Mouse (Mus musculus) midbrain, embryonic 10.5 days (tissue): Measurements from ENCODE around the gene Psma7. TPM values are rescaled to one million over a fixed set of nuclear protein-coding genes. Genes with fewer than 3 reads are reported as not detected.

Experiments
- DNase-seq: peaks from one replicate; pipeline ENCODE4 v3.0.0-alpha.2; 2017; ENCODE audit warnings: low spot score
- H3K27ac ChIP-seq: fragments of 300-500 bp; sonication (generic); replicated peaks from 2 replicates; pipeline ENCODE4 v1.5.1; 2016; ENCODE audit warnings: mild to moderate bottlenecking
- H3K27me3 ChIP-seq: fragments of 300-500 bp; sonication (generic); 2 replicates; pipeline ENCODE4 v1.6.1; 2016; ENCODE audit warnings: low read depth, mild to moderate bottlenecking; ENCODE audit not compliant: poor library complexity, severe bottlenecking
- H3K36me3 ChIP-seq: fragments of 300-500 bp; sonication (generic); 2 replicates; pipeline ENCODE4 v1.6.1; 2016; ENCODE audit warnings: mild to moderate bottlenecking, moderate library complexity
- H3K4me1 ChIP-seq: fragments of 300-500 bp; sonication (generic); 2 replicates; pipeline ENCODE4 v1.6.1; 2016
- H3K4me3 ChIP-seq: fragments of 300-500 bp; sonication (generic); 2 replicates; pipeline ENCODE4 v1.5.1; 2016; ENCODE audit warnings: mild to moderate bottlenecking, moderate library complexity
- H3K9me3 ChIP-seq: fragments of 300-500 bp; sonication (generic); replicated peaks from 2 replicates; pipeline ENCODE4 v1.6.1; 2016; ENCODE audit warnings: mild to moderate bottlenecking
- WGBS: fragments of 180-500 bp; shearing (Covaris S2); methylation state at CpG from one replicate; pipeline ENCODE4 v1.1.7; 2016; 5-methylcytosine and 5-hydroxymethylcytosine counted together
- polyA plus RNA-seq: library from polyadenylated mRNA; unstranded; fragments of >200 nt; fragmentation: Nextera tagmentation; extraction: Ambion mirVana; gene quantifications from 2 replicates; pipeline ENCODE4 v1.2.1, GENCODE M21; 2016

Gene Psma7
- 784 and 855 TPM in 2 replicates for polyA plus RNA-seq

- H3K4me3 ChIP-seq = peak within 1 kb of the TSS; percentile 81
- DNase-seq = peak; percentile 93
- H3K9me3 ChIP-seq = no peaks in the 10 kb centered on the region; the same call in 1 of the 2 replicates
- H3K27me3 ChIP-seq = no peaks in the 10 kb centered on the region
- H3K27ac ChIP-seq = peak within 1 kb of the TSS; percentile 98
- H3K4me1 ChIP-seq = peaks cover 45% of the 10 kb centered on the region
- WGBS = under 1% methylated on average over 72 of the region's 78 CpGs
- peaks cover 42% of the 10 kb centered on the region for H3K36me3 ChIP-seq
These were observed at the start of gene Psma7, which contains the start of gene Ss18l1 for GRCm38 (mm10) chr2:180042256-180042857. TSS of gene Psma7 (minus strand) at chr2:180042433. TSS of gene Ss18l1 (plus strand) at chr2:180042509.

DNA sequence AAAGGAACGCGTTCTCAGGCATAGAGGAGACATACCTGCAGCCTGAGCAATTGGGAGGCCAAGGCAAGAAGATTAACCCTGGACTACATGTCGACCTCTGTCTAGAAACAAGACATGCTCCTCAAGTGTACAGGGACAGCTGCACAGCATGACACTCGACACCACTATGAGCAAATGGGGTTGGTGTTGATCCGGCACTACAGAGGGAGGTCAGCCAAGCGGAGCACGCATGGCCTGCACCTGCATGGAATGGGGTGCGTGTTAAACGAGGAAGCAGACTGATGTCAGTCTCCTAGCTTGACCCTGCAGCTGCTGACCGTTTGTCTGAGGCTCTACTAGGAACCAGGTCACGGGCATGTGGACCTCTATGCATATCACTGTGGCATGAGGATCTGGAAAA lies 48.1 kb upstream of the Psma7 start:
- Histone ChIP-seq H3K4me1 (peaks cover 21% of the 10 kb centered on the region; the same call in 1 of the 2 replicates), H3K9me3 (no peaks in the 10 kb centered on the region), H3K36me3 (peaks cover 21% of the 10 kb centered on the region), H3K27me3 (0 out of 2 replicates have a peak, but pooled peaks cover under 1% of the 10 kb centered on the region), H3K27ac (no peak overlapping the region), H3K4me3 (no peak overlapping the region)
- WGBS = 75% methylated on average over 11 of the region's 11 CpGs
- DNase-seq = no peak

GRCm38 (mm10) chr2:180087472-180087871 lies 45.2 kb upstream of the Psma7 start:
- H3K27ac ChIP-seq = no peak overlapping the region
- no peak for DNase-seq
- H3K9me3 ChIP-seq = no peaks in the 10 kb centered on the region
- H3K36me3 ChIP-seq = peaks cover 39% of the 10 kb centered on the region
- peaks cover 27% of the 10 kb centered on the region; the same call in 1 of the 2 replicates for H3K4me1 ChIP-seq
- H3K27me3 ChIP-seq = no peaks in the 10 kb centered on the region
- H3K4me3 ChIP-seq = no peak overlapping the region
- WGBS = 93% methylated on average over 4 of the region's 4 CpGs

GRCm38 (mm10) chr2:180086637-180087027 lies 44.4 kb upstream of the Psma7 start:
- Histone ChIP-seq H3K36me3 (peaks cover 47% of the 10 kb centered on the region), H3K27ac (no peak overlapping the region), H3K27me3 (no peaks in the 10 kb centered on the region), H3K4me1 (peaks cover 27% of the 10 kb centered on the region; the same call in 1 of the 2 replicates), H3K4me3 (no peak overlapping the region), H3K9me3 (no peaks in the 10 kb centered on the region)
- DNase-seq = no peak
- WGBS = 88% methylated on average over 5 of the region's 5 CpGs

DNA sequence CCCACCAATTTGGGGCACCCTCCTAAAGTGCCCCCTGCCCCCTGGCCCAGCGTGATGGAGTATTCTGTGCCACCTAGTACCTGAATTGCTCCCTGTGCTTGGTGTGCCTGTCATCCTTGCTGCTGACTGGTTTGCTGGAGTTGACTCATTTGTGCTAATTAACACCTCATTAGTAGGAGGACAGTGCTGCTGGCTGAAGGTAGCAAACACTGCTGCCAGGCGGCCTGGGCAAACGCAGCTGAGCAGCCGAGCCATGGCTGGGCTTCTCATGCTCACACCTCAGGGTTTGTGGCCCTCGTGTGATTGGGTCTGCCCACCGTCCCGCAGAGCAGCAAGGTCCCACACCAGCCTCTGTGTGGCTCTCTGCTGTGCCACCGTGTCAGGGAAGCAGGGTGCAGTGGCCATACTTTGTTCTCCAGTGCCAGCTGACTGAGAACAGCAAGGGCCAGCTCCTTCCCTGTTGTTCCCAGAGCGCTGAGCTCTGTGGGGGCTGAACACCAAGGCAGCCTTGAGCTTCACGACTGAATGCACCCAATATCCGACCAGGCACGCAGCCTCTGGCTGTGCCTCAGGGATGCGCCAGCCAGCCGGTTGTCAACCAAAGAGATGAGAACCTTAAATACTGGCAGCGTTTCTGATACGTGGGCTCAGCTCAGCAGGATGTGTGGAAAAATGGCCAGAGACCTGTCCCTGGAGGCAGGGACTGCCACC lies 43.8 kb upstream of the Psma7 start:
- DNase-seq = no peak
- H3K36me3 ChIP-seq = peaks cover 51% of the 10 kb centered on the region
- no peaks in the 10 kb centered on the region for H3K9me3 ChIP-seq
- 83% methylated on average over 16 of the region's 16 CpGs for WGBS
- peaks cover 27% of the 10 kb centered on the region; the same call in 1 of the 2 replicates for H3K4me1 ChIP-seq
- H3K27me3 ChIP-seq = no peaks in the 10 kb centered on the region
- no peak overlapping the region for H3K4me3 ChIP-seq
- H3K27ac ChIP-seq = 0 out of 2 replicates have a peak overlapping the region, but pooled peaks have one; percentile 15

DNA sequence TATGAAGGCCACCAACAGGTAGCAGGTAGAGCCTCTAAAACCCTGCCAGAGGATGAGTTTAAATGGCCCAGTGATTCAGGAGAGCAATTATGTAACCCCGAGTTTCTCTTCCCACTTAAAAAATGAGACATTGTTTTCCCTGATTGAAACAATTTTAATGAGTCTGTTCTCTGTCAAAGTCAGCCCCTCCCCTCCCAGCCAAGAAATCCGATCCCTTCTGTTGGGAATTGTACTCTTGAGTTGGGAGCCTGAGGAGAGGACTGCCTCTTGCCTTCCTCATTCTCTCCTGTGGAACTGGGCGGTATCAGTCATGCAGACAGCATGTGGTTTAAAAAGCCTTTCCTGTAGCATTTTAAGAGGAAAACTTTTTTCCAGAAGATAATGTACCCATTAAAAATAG lies 42.3 kb upstream of the Psma7 start:
- H3K4me3 ChIP-seq = no peak overlapping the region
- no peak overlapping the region for H3K27ac ChIP-seq
- WGBS = 63% methylated on average over 3 of the region's 3 CpGs
- no peak for DNase-seq
- H3K4me1 ChIP-seq = peaks cover 21% of the 10 kb centered on the region; the same call in 1 of the 2 replicates
- H3K27me3 ChIP-seq = no peaks in the 10 kb centered on the region
- no peaks in the 10 kb centered on the region for H3K9me3 ChIP-seq
- H3K36me3 ChIP-seq = peaks cover 63% of the 10 kb centered on the region

DNA sequence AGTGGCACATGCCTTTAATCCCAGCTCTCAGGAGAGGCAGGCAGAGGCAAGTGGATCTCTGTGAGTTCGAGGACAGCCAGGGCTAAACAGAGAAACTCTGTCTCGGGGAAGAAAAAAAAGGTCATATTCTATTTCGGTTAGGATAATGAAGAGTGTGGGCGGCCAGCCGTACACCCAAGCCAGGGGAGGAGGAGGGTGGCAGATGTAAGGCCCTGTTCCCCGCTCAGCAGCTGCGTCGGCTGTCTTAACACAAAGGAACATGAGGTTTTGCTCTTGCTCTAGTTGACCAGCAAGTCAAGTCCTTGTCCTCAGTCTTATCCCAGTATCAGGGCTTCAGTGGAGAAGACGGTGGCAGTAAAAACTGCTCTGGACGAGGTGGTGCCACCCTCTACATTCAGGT lies 40.8 kb upstream of the Psma7 start:
- peaks cover 75% of the 10 kb centered on the region for H3K36me3 ChIP-seq
- no peak overlapping the region for H3K27ac ChIP-seq
- WGBS = 89% methylated on average over 10 of the region's 10 CpGs
- no peak for DNase-seq
- no peaks in the 10 kb centered on the region for H3K9me3 ChIP-seq
- peaks cover 16% of the 10 kb centered on the region; the same call in 1 of the 2 replicates for H3K4me1 ChIP-seq
- H3K4me3 ChIP-seq = no peak overlapping the region
- H3K27me3 ChIP-seq = no peaks in the 10 kb centered on the region

- WGBS = 92% methylated on average over 8 of the region's 8 CpGs
- no peak overlapping the region for H3K4me3 ChIP-seq
- H3K9me3 ChIP-seq = no peaks in the 10 kb centered on the region
- H3K27me3 ChIP-seq = no peaks in the 10 kb centered on the region
- DNase-seq = no peak
- H3K4me1 ChIP-seq = peaks cover 6% of the 10 kb centered on the region; the same call in 1 of the 2 replicates
- no peak overlapping the region for H3K27ac ChIP-seq
- peaks cover 69% of the 10 kb centered on the region for H3K36me3 ChIP-seq
These were observed 38.4 kb upstream of the Psma7 start for GRCm38 (mm10) chr2:180080680-180081079.

DNA sequence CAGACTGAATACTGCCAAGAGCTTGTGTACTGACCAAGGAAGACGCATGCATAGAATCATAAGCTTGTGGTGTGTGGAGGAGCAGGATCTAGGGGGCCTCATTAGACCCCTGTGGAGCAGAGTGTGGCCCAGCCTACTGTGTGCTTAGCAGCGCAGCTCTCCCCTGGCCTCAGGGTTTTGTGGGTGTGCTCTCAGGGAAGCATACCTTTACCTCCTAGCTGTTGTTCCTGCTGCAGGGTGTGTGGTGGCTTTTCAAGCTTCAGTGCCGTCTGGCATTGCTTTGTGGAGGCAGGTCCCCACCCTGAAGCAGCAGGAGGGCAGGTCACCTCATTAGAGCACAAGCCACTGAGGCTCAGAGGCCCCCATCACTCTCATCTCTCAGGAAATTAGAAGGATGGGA lies 35.4 kb upstream of the Psma7 start:
- Histone ChIP-seq H3K27ac (no peak overlapping the region), H3K9me3 (no peaks in the 10 kb centered on the region), H3K36me3 (peaks cover 58% of the 10 kb centered on the region), H3K4me1 (no peaks in the 10 kb centered on the region), H3K4me3 (no peak overlapping the region), H3K27me3 (no peaks in the 10 kb centered on the region)
- no peak for DNase-seq
- WGBS = 71% methylated on average over 3 of the region's 3 CpGs

GRCm38 (mm10) chr2:180072886-180073285 lies 30.7 kb upstream of the Psma7 start:
- whole genome bisulfite sequencing = 89% methylated on average over 7 of the region's 7 CpGs
- H3K4me1 ChIP-seq = peaks cover 18% of the 10 kb centered on the region
- no peak overlapping the region for H3K27ac ChIP-seq
- no peaks in the 10 kb centered on the region for H3K9me3 ChIP-seq
- no peak for DNase-seq
- H3K4me3 ChIP-seq = no peak overlapping the region
- peaks cover 34% of the 10 kb centered on the region for H3K36me3 ChIP-seq
- H3K27me3 ChIP-seq = no peaks in the 10 kb centered on the region

- peaks cover 34% of the 10 kb centered on the region for H3K36me3 ChIP-seq
- no peaks in the 10 kb centered on the region for H3K9me3 ChIP-seq
- H3K4me1 ChIP-seq = peaks cover 18% of the 10 kb centered on the region
- WGBS = 88% methylated on average over 2 of the region's 2 CpGs
- no peak for DNase-seq
- H3K27ac ChIP-seq = no peak overlapping the region
- no peaks in the 10 kb centered on the region for H3K27me3 ChIP-seq
- H3K4me3 ChIP-seq = peak overlapping the region; percentile 77; the same call in 1 of the 2 replicates
These were observed 29.4 kb upstream of the Psma7 start for GRCm38 (mm10) chr2:180071671-180072070.

- peaks cover 18% of the 10 kb centered on the region for H3K4me1 ChIP-seq
- peaks cover 1% of the 10 kb centered on the region; the same call in 1 of the 2 replicates for H3K9me3 ChIP-seq
- peaks cover 36% of the 10 kb centered on the region for H3K36me3 ChIP-seq
- no peaks in the 10 kb centered on the region for H3K27me3 ChIP-seq
- H3K4me3 ChIP-seq = peak within 1 kb of the TSS; percentile 77
- peak within 1 kb of the TSS; percentile 90 for H3K27ac ChIP-seq
- 7% methylated on average over 58 of the region's 58 CpGs for WGBS
- peak; percentile 95 for DNase-seq
These were observed 28.5 kb upstream of the Psma7 start, which contains the start of gene Mtg2 for GRCm38 (mm10) chr2:180070481-180071453. TSS of gene Mtg2 (plus strand) at chr2:180070588.
